Mouse (Mus musculus) erythroblast, embryonic 14.5 days (primary cell): ENCODE measurements around the gene Rpap2.

ENCODE experiments used
- GATA1 ChIP-seq: IDR thresholded peaks from 2 replicates; pipeline ENCODE4 v1.6.1; 2012; ENCODE audit warnings: low read length, inconsistent platforms, mixed read lengths
- TAL1 ChIP-seq: IDR thresholded peaks from 3 replicates; pipeline ENCODE4 v1.6.1; 2012; ENCODE audit warnings: low read length, inconsistent platforms, mixed read lengths

- TF ChIP-seq TAL1, result no peak
- no peak for TF ChIP-seq GATA1
Observed at GRCm38 (mm10) chr5:107695019-107695418, 97.8 kb downstream of the Rpap2 start.
